Mouse (Mus musculus): ENCODE measurements around the gene Pla2g2e. TPM values are rescaled to one million over a fixed set of nuclear protein-coding genes. Genes with fewer than 3 reads are reported as not detected.
"Not testable (repeated sequence)": the region's sequence is repeated elsewhere in the genome, so short reads cannot be mapped to it uniquely, and the experiment has no call there.

The Pla2g2e gene
- polyA plus RNA-seq, 1 experiment from 2014 or later = not detected

- Histone ChIP-seq H3K4me1 (ENCODE audit: control insufficient read depth, insufficient read depth, low read length) (0 out of 2 replicates have a peak, but pooled peaks cover 2% of the 10 kb centered on the region), H3K9ac (ENCODE audit: low read depth, low read length) (no peak overlapping the region), H3K9me3 (ENCODE audit: control insufficient read depth, low read length) (no peaks in the 10 kb centered on the region), H3K4me2 (ENCODE audit: low read depth, low read length) (peak overlapping the region; percentile 38; the same call in 1 of the 2 replicates), H3K27ac (ENCODE audit: low read length) (no peak overlapping the region), H3K36me3 (ENCODE audit: control insufficient read depth, insufficient read depth, low read length) (no peaks in the 10 kb centered on the region), H3K27me3 (replicated peaks; ENCODE audit: control insufficient read depth, insufficient read depth, low read length) (no peaks in the 10 kb centered on the region), H3K4me3 (ENCODE audit: low read length) (no peak overlapping the region)
- WGBS = 21% methylated on average over 9 of the region's 9 CpGs
- ATAC-seq = no peak
These were observed 18.5 kb upstream of the Pla2g2e start for GRCm38 (mm10) chr4:138859245-138859644.

- 0 out of 2 replicates have a peak, but pooled peaks cover 2% of the 10 kb centered on the region for H3K4me1 ChIP-seq (ENCODE audit: control insufficient read depth, insufficient read depth, low read length)
These were observed 18.0 kb upstream of the Pla2g2e start for GRCm38 (mm10) chr4:138859728-138860127.

GRCm38 (mm10) chr4:138863344-138863998 lies 14.3 kb upstream of the Pla2g2e start, which contains the start of gene Pla2g5:
Pla2g5 (minus strand) TSS chr4:138863482.
- Histone ChIP-seq H3K27ac (ENCODE audit: low read length) (no peak within 1 kb of the TSS), H3K36me3 (ENCODE audit: control insufficient read depth, insufficient read depth, low read length) (no peaks in the 10 kb centered on the region), H3K4me2 (ENCODE audit: low read depth, low read length) (no peak within 1 kb of the TSS), H3K9me3 (ENCODE audit: control insufficient read depth, low read length) (no peaks in the 10 kb centered on the region), H3K9ac (ENCODE audit: low read depth, low read length) (no peak within 1 kb of the TSS), H3K27me3 (replicated peaks; ENCODE audit: control insufficient read depth, insufficient read depth, low read length) (no peaks in the 10 kb centered on the region), H3K4me3 (ENCODE audit: low read length) (no peak within 1 kb of the TSS), H3K4me1 (ENCODE audit: control insufficient read depth, insufficient read depth, low read length) (0 out of 2 replicates have a peak, but pooled peaks cover 2% of the 10 kb centered on the region)
- 75% methylated on average over 10 of the region's 10 CpGs for WGBS
- no peak for ATAC-seq

More at GRCm38 (mm10) chr4:138859728-138860127, 18.0 kb upstream of the Pla2g2e start:
- 4% methylated on average over 13 of the region's 13 CpGs for WGBS
- peak; percentile 77 for ATAC-seq
- Histone ChIP-seq H3K27ac (ENCODE audit: low read length) (no peak overlapping the region), H3K9me3 (ENCODE audit: control insufficient read depth, low read length) (no peaks in the 10 kb centered on the region), H3K27me3 (replicated peaks; ENCODE audit: control insufficient read depth, insufficient read depth, low read length) (no peaks in the 10 kb centered on the region), H3K9ac (ENCODE audit: low read depth, low read length) (no peak overlapping the region), H3K36me3 (ENCODE audit: control insufficient read depth, insufficient read depth, low read length) (no peaks in the 10 kb centered on the region), H3K4me2 (ENCODE audit: low read depth, low read length) (peak overlapping the region; percentile 38; the same call in 1 of the 2 replicates), H3K4me3 (ENCODE audit: low read length) (no peak overlapping the region)

- no peaks in the 10 kb centered on the region for H3K27me3 ChIP-seq (replicated peaks; ENCODE audit: control insufficient read depth, insufficient read depth, low read length)
- ATAC-seq = no peak
- no peak overlapping the region for H3K27ac ChIP-seq (ENCODE audit: low read length)
- H3K4me2 ChIP-seq (ENCODE audit: low read depth, low read length) = no peak overlapping the region
- no peak overlapping the region for H3K9ac ChIP-seq (ENCODE audit: low read depth, low read length)
- H3K4me1 ChIP-seq (ENCODE audit: control insufficient read depth, insufficient read depth, low read length) = no peaks in the 10 kb centered on the region
- 38% methylated on average over 5 of the region's 5 CpGs for WGBS
- H3K36me3 ChIP-seq (ENCODE audit: control insufficient read depth, insufficient read depth, low read length) = no peaks in the 10 kb centered on the region
- H3K9me3 ChIP-seq (ENCODE audit: control insufficient read depth, low read length) = no peaks in the 10 kb centered on the region
- H3K4me3 ChIP-seq (ENCODE audit: low read length) = no peak overlapping the region
These were observed 12.7 kb upstream of the Pla2g2e start for GRCm38 (mm10) chr4:138865092-138865491.

- no peaks in the 10 kb centered on the region for H3K27me3 ChIP-seq (replicated peaks; ENCODE audit: control insufficient read depth, insufficient read depth, low read length)
- no peak for ATAC-seq
- H3K4me3 ChIP-seq (ENCODE audit: low read length) = no peak overlapping the region
- H3K9me3 ChIP-seq (ENCODE audit: control insufficient read depth, low read length) = no peaks in the 10 kb centered on the region
- H3K36me3 ChIP-seq (ENCODE audit: control insufficient read depth, insufficient read depth, low read length) = no peaks in the 10 kb centered on the region
- H3K4me2 ChIP-seq (ENCODE audit: low read depth, low read length) = no peak overlapping the region
- no peaks in the 10 kb centered on the region for H3K4me1 ChIP-seq (ENCODE audit: control insufficient read depth, insufficient read depth, low read length)
- no peak overlapping the region for H3K27ac ChIP-seq (ENCODE audit: low read length)
- no peak overlapping the region for H3K9ac ChIP-seq (ENCODE audit: low read depth, low read length)
- whole genome bisulfite sequencing = 70% methylated on average over 6 of the region's 6 CpGs
These were observed 11.8 kb upstream of the Pla2g2e start for GRCm38 (mm10) chr4:138865991-138866390.

- no peaks in the 10 kb centered on the region for H3K36me3 ChIP-seq (ENCODE audit: control insufficient read depth, insufficient read depth, low read length)
- no peaks in the 10 kb centered on the region for H3K9me3 ChIP-seq (ENCODE audit: control insufficient read depth, low read length)
- H3K9ac ChIP-seq (ENCODE audit: low read depth, low read length) = no peak overlapping the region
- H3K4me2 ChIP-seq (ENCODE audit: low read depth, low read length) = no peak overlapping the region
- no peak overlapping the region for H3K4me3 ChIP-seq (ENCODE audit: low read length)
- no peaks in the 10 kb centered on the region for H3K27me3 ChIP-seq (replicated peaks; ENCODE audit: control insufficient read depth, insufficient read depth, low read length)
- no peak overlapping the region for H3K27ac ChIP-seq (ENCODE audit: low read length)
- ATAC-seq = 0 out of 2 replicates have a peak, but pooled peaks have one; percentile 18
- no peaks in the 10 kb centered on the region for H3K4me1 ChIP-seq (ENCODE audit: control insufficient read depth, insufficient read depth, low read length)
- WGBS = 14% methylated on average over 7 of the region's 7 CpGs
These were observed 11.3 kb upstream of the Pla2g2e start for GRCm38 (mm10) chr4:138866413-138866812.

GRCm38 (mm10) chr4:138868666-138869065 lies 9.1 kb upstream of the Pla2g2e start:
- no peaks in the 10 kb centered on the region for H3K4me1 ChIP-seq (ENCODE audit: control insufficient read depth, insufficient read depth, low read length)
- H3K4me3 ChIP-seq (ENCODE audit: low read length) = no peak overlapping the region
- ATAC-seq = no peak
- no peaks in the 10 kb centered on the region for H3K9me3 ChIP-seq (ENCODE audit: control insufficient read depth, low read length)
- no peak overlapping the region for H3K9ac ChIP-seq (ENCODE audit: low read depth, low read length)
- H3K36me3 ChIP-seq (ENCODE audit: control insufficient read depth, insufficient read depth, low read length) = no peaks in the 10 kb centered on the region
- H3K27ac ChIP-seq (ENCODE audit: low read length) = no peak overlapping the region
- H3K27me3 ChIP-seq (replicated peaks; ENCODE audit: control insufficient read depth, insufficient read depth, low read length) = no peaks in the 10 kb centered on the region
- 51% methylated on average over 8 of the region's 8 CpGs for WGBS
- no peak overlapping the region for H3K4me2 ChIP-seq (ENCODE audit: low read depth, low read length)

GRCm38 (mm10) chr4:138873864-138874263 lies 3.9 kb upstream of the Pla2g2e start, which contains the start of gene Gm13030:
Gm13030 (minus strand) TSS chr4:138873964.
- Histone ChIP-seq H3K27ac (ENCODE audit: low read length) (no peak within 1 kb of the TSS), H3K36me3 (ENCODE audit: control insufficient read depth, insufficient read depth, low read length) (no peaks in the 10 kb centered on the region), H3K4me2 (ENCODE audit: low read depth, low read length) (no peak within 1 kb of the TSS), H3K4me1 (ENCODE audit: control insufficient read depth, insufficient read depth, low read length) (peaks cover 2% of the 10 kb centered on the region; the same call in 1 of the 2 replicates), H3K9me3 (ENCODE audit: control insufficient read depth, low read length) (no peaks in the 10 kb centered on the region), H3K27me3 (replicated peaks; ENCODE audit: control insufficient read depth, insufficient read depth, low read length) (no peaks in the 10 kb centered on the region), H3K9ac (ENCODE audit: low read depth, low read length) (no peak within 1 kb of the TSS), H3K4me3 (ENCODE audit: low read length) (no peak within 1 kb of the TSS)
- WGBS = 80% methylated on average over 6 of the region's 6 CpGs
- no peak for ATAC-seq

GRCm38 (mm10) chr4:138875275-138875674 lies 2.5 kb upstream of the Pla2g2e start:
- not testable (repeated sequence) for H3K4me1 ChIP-seq (ENCODE audit: control insufficient read depth, insufficient read depth, low read length); H3K4me2 ChIP-seq (ENCODE audit: low read depth, low read length); ATAC-seq; H3K27me3 ChIP-seq (replicated peaks; ENCODE audit: control insufficient read depth, insufficient read depth, low read length); H3K9ac ChIP-seq (ENCODE audit: low read depth, low read length); H3K4me3 ChIP-seq (ENCODE audit: low read length); H3K36me3 ChIP-seq (ENCODE audit: control insufficient read depth, insufficient read depth, low read length); H3K27ac ChIP-seq (ENCODE audit: low read length); H3K9me3 ChIP-seq (ENCODE audit: control insufficient read depth, low read length)
- WGBS = 85% methylated on average over 2 of the region's 2 CpGs
